Mouse (Mus musculus) brain, adult 2 months (tissue): ENCODE measurements around the gene Rassf6.

Experiments used
- DNase-seq: peaks from one replicate; pipeline ENCODE4 v3.0.0; 2011; ENCODE audit warnings: low read depth, low spot score

Rassf6 gene

DNA sequence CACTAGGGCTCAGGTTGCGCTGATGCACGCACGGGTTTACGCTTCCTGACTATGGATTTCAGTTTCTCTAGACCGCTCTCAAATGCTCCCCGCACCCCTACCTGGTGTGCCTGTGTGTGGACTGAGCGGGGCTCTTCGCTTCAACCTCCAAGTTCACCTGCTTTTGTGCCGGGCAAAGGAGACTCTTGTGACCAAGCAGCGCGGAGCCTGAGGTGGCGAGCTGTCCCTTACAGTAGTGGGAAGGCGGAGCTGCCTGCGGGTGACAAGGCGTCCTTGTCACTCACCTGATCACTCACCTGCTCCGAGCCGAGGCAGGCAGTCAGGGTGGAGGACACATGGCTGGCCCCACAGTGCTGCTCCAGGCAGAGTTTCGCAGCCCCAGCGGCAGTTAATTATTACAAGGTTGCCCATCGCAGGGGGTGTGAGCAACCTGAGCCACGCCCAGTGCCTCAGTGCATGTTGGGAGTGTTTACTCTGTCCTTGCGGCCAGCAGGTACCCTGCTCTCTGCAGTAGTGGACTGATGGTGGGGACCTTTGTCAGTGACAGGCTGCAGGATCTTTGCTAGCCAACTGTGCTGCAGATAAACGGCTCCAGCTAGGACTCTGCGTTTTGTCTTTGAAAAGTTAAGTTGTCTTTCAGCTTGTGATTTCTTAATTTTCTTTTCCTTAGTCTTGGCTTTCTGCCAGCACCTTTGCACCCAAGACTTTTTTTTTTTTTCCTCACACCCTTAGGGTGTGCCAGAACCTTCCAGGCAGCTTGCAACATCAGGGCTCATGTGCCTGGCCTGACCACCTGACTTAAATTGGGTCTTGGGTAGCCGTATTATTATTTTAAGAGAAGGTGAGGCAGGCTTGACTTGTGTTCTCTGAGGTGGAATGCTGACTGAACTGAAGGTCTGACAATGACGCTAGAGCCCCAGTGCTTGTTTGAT lies at the start of gene Rassf6:
TSS of gene Rassf6 (minus strand) at position 372 of the 932 bp plus-strand sequence.
- peak; percentile 43 for DNase-seq

DNA sequence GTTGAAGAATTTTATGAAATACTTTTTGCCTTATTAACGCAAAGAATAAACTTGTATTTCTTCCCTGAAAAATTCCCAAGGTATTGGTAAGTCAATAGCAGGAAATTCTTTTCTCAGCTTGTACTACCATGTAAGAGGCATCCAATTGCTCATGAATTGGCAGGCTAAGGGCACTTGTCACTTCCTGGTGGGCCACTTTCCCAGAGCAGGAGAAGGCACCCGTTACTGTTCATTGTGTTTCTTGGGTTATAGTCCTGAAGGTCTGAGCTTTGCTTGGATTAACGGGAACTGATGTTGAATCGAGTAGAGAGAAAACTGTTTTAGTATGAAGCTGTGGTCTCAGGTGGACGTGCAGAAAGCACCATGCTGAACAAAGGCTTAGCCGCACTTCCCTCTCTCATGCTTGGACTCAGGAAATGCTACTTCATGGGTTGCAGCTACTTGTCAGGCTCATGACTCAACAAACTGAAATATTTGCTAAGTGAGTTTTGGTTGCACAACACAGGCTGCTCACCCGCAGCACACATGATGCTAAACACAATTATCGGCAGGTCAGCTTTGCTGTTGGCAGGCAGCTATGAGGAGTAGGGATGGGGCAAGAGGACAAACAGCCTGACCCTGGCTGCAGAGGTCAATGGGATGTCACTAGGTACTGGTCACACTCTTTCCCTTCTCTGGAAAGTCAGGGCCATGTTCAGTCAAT lies 49.1 kb upstream of the Rassf6 start:
- no peak for DNase-seq

DNA sequence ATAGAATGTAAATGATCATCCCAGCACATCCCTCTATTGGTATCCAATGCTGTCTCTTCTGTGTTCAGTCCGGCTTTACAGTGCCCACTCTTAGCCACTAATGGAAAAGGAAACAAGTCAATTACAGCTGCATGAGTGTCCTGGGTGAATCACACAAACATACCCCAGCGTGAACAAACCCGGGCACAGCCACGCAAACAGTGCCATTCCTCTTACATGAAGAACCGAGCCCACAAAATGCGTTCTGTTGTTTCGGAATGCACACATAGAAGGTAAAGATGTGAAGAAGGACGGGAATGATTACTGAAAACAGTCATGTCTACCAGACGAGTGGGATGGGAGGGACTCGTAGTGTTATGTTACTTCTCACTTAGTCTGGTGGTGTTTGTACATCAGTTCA lies 47.5 kb upstream of the Rassf6 start:
- DNase-seq = no peak

DNA sequence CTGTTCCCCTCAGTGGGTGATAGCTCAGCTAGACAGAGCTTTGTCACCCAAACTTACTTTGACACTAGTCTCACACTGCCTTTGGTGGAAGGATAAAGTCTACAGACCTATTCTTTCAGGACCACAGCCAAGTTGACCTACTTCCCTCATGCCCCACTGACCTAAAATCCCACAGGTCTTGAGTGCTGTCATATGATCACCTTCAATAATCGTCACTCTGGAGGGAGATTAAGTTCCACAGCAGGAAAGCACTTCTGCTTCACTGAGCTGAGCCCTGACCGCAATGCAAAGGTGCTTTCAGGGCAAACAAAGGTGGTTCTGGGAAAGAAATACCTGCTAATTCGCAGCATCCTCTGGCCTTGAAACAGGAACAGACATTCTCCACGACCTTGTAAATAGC lies 44.5 kb upstream of the Rassf6 start:
- no peak for DNase-seq

DNA sequence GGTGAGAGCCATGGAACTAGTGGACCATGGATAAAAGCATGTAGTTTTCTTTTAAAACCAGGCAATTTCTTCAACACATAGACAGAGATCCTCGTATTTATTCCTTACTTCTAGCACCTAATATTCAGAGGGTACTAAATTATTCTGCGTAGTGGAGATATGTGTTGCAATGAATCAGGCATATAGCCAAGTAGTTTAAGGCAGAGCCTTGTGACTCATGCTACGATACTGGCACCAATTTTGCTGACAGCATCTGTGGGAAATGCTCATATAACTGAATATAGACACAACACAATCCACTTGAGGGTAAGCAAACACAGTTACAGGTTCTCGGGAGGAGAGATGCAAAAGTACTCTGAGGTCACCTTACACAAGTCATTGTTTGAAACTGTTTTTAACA lies 41.4 kb upstream of the Rassf6 start:
- peak; percentile 29 for DNase-seq

DNA sequence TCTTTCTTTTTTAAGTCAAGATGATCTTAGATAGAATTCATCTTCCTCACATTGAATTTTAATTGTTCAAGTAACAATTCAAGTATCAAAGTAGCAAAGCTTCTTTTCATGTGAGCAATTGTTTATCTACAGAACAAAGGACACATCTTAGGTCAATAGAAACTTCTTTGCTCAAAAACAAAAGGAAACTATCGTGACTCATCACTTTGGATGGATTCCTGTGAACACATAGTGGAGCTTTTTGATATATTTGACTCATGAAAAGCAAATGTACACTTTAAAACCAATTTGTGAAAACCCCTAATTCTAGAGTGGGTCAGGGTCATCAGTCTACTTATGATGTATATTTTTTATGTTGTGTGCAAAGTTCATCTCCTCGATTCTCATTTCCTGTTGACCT lies 37.1 kb upstream of the Rassf6 start:
- DNase-seq = no peak

DNA sequence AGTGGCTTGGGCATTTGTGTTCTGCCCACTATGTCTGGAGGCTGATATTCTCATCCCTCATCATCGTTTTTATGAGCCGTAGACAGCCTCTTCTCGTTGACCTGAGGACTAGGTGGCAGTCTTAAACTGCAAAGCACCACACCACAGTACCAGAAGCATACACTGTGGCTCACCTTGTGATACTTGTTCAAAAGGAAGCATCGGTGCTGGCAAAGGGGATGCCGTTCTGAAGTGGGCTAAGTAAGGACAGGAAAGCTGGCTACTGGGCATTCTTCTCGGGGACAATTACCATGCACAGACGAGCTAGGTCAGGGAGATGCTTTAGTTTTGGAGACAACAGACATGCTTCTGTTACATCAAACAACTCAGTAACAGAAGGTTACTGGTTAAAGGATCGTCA lies 21.4 kb upstream of the Rassf6 start:
- no peak for DNase-seq

DNA sequence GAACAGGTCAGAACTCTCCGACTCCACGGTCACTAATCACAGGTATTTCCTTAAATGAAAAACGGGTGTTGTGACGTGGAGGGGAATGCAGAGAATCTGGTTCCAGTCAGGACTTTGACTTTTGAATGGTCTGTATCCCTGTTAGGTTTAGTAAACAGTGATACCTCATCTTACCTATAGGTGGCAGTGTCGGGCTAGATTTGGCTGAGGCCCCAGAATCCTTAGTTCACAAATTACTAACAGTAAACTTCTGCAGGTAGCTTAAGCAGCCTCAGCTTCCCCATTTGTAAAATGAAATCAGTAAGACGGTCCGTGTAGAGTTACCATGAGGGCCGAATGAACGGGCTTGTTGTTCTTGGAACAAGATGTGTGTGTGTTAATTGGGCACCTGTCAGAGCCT lies 21.0 kb upstream of the Rassf6 start:
- DNase-seq = peak; percentile 37

DNA sequence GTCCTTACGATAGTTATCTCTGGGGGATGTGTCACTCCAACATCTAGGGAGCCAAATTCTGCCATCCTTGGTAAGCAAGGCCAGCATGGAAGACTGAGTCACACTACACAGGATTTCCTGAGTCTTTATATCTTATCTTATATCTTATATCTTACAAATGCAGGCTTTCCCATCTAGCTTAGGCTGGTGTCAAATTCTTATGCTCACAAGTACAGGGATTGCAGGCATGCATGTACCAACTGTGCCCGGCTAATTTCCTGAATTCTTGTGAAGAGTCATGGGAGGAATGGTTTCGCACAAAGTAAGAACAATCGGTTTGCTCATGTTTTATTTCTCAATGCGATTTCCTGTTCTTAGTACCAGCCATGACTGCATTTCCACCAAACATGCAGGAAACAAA lies 20.0 kb upstream of the Rassf6 start:
- no peak for DNase-seq

DNA sequence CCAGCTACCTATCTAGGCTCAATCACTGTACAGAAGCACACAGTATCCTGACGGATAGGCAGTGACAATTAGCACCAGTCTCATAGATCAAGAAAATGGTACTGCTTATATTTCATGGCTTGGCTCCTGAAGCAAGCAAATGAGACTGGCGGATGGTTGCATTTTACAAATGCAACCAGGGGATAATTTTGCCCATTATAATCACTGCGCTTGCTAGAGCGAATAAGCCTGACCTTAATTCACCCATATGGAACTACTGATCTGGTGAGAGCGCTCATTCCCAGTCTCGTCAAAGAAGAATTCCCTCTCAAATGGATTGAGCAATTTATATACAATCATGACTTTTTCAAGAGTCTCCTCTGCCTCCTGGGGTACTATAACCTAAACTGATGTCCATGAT lies 16.2 kb upstream of the Rassf6 start:
- DNase-seq = no peak

DNA sequence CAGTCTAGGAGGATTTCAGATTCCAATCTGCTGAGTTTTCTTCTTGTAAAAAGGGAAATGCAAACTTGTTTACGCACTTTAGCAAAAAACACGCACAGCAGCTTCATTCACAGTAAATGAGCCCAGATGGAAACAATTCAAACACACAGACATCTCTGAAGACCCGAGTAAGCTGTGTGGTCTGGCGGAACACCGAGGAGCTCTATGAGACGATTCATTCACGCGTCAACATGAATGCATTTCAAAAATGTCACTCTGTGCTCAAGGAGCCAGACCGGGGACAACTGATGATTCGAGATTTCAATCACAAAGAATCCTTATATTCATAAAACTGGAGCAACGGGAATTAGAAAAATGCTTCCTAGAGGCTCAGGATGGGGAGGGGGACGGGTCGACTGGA lies 15.4 kb upstream of the Rassf6 start:
- DNase-seq = no peak

DNA sequence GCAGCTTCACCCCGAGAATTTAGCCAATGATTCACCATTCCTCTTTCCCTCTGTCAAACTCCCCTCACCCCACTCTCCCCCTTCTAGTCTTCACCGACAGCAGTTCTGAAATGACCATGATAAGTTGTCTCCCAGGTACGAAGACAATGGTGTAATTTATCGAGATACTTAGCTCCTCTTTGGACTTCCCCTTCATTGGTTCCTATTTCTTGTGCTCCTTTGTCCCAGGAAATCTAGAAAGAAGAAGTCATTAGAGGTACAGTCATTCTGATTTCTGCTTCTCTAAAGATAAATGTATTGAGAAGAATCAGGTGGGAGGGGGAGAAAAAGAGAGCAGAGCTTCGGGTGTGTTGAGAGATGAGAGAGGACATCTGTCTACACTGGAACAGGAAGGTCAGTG lies 14.3 kb upstream of the Rassf6 start:
- no peak for DNase-seq

DNA sequence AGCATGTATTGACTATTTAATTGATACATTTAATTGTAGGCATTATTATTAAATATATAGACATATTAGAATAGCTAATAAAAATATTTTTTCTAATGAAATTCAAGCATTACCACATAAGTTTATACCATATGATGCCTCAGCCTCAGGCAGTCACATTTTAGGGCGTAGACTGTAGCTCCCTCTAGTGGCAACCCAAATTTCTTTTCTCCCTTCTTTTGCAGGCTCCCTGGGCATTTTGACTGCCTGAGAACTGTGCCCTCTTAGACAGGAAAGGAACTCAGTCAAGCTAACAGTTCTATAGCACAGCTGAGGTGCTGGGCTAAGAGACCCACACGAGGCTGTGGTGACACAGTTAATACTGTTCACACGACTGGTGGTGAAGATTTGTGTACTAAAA lies 12.3 kb upstream of the Rassf6 start:
- DNase-seq = peak; percentile 75

DNA sequence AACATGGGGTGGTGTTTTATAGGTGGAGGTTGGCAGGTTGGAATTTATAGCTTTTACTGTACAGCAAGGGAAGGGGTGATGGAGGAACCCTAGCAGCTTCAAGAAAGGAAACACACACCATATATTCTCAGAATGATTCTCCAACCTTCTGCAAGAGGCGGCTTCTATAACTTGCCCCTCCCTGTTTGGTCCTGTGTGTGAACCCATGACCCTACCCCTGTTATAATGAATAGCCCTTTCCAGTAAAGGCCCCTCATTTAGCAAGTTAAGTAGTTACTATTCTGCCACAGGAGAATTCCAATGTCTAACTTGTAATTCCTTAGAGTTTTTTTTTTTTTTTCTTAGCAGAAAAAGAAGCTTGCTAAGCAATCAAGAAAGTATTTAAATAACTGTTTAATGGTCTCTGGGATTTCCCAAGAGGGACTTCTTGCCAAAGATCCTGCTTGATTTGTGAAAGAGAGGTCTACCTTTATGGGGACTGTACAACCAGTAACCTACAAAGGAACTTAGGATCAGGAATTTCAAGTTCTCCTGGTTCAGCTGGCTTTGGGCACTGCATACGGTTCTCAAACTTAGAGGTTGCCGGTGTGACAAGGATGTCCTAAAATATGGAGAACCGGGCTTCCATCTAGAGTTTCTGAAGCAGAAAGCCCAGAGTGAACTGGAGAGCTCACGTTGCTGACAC lies 10.2 kb upstream of the Rassf6 start:
- no peak for DNase-seq

DNA sequence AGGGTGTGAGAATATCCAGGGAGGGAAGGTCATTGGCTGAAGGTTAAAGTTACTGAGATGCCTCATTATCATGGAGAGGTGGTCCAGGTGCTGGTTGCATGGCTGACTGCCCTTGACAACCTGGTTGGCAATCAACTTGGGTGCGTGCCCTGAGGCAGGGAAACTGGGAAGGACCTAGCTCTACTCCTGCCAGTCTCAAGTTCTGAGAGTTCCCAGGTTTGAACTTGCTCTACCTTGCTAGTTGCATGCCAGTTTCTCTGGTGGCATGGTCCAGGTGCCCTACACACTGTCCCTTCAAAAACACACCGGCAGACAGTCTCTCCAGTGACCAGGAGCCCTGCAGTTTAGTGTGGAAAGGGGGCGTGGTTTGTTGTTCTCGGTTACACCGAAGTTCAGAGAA lies 7.0 kb upstream of the Rassf6 start:
- DNase-seq = no peak

DNA sequence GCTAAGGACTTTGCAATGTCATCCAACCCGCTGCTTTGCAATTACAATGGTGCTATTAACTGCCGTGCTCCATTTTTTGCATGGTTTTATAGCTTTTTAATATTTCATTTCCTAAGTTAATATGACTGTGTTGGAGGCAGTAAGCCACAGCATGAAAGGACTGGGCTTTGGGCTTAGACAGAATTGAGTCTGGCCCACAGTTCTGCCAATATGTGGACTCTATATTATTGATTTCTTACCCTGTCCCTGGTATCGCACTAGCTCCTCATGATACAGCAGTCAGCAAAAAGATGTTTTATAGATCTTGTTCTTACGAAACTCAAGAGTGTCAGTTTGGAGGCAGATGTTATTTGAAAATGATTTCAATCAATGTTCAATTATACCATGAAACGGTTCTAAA lies 5.9 kb upstream of the Rassf6 start:
- DNase-seq = no peak

DNA sequence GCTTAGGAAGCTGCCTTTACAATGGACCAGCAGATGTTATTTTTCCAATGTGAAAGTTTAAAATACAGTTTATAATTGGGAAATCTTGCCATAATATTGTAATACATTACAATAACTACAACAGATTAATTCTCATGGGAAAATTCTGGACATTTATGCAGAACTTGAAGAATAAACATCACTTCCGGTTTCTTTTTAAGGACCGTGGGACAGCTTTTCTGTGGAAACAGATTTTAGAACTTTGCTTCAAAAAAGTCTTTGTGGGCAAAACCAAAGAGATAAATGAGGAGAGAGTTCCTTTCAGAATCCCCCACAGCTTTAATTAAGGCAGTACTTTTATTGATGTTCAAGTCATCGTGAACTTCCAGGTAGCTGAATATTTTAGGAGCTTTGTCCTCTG lies 5.1 kb upstream of the Rassf6 start:
- DNase-seq = no peak

DNA sequence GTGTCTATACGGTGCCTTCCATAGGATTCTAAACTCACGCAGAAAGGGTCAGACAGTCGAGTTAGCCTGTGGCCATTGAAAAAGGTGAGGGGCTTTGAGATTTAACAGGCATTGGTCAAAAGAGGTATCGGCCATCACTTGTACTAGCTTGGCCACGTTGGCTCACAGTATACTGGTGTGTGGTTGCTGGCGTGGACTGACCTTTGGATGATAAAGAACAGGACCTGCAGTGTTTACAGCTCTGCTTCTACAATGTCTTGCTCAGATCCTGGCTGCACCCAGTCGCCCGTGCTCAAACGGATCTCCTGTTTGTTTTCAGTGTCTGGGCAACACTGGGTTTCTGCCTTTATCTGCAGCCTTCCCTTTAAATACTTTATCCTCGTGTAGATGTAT lies 757 bp upstream of the Rassf6 start:
- DNase-seq = no peak

DNA sequence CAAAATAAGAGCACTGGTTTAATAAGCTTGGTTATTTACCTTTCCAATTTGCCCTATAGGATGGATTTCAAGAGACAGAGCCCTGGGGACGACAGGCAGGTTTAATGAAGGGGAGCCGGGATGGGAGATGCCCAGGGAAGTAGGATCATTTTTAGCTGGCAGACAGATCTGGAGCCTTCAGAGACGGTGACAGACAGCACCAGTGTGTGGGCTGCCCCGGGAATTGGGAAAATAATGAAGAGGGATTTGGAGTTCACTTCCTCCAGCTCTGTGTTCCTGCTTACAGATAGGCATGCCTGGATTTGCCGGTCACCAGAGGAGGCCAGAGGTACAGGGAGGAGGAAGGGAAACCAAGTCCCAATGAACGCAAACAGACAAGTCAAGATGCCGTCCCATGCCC lies 5.6 kb downstream of the Rassf6 start:
- no peak for DNase-seq

DNA sequence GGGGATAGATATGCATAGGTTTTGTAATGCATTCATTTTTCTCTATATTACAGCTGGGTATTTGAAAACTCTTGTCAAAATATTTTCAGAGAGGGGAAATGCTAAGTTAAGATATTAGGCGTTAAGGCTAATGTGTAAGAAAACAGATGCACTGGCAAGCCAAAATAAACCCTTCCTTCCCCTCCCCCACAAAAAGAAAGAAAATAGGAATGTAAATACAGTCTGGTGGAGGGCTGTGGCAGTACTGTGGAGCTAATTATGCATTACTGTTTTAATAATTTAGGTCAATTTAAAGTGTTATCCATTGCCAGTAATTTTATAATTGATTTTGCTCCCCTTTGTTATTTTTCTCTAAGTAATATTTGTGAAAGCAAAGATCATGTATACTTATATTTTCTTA lies 11.9 kb downstream of the Rassf6 start:
- no peak for DNase-seq

DNA sequence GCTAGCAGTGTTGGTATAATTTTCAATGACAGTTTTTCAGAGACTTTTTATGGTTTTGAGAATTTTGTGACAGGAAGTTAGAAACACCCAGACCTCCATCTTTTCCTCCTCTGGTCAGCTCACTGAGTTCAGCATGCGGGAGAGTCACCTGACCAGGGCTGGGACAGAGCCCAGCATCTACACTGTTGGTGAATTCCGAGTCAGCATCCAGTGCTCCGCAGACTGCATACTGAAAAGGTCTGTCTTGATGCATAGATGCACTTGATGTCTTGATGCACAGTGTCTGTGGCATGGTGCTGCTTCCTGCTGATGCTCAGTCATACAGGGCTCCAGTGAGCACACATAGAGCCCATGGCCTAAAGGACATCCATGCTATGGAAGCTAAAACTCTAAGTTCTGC lies 12.4 kb downstream of the Rassf6 start:
- no peak for DNase-seq

DNA sequence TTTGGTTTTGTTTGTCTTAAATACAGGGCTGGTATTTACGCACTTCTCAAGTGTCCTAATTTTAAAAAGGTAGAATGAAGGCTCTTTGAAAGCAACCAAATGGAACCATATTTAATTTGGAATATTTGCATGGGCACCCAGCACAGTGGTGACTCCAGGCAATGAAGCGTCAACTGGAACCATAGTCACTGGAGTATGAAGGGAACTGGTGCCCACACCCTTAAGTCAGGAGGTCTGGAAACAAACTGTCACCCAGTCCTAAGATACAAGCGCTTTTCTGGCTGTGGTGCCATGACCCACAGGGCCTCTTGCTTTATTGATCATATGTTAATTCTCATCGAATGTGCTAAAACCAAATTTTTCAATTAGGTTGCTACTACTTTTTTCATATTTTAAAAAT lies 13.0 kb downstream of the Rassf6 start:
- DNase-seq = no peak
